Mouse (Mus musculus): ENCODE data around the gene Trem1.

DNA sequence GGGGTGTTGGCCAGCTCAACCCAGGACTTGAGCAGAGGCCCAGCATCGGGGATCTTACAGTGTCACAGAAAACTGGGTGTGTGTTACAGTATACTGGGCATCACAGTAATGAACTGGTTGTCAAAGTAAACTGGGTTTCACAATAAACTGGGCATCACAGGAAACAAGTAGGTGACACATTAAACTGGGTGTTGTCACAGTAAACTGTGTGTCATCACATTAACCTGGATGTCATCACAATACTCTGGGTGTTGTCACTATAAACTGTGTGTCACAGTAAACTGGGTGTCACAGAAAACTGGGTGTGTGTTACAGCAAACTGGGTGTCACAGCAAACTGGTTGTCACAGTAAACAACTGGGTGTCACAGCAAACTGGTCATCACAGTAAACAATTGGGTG, 17.1 kb upstream of the Trem1 start:
- TF ChIP-seq CTCF (IDR thresholded peaks at IDR 0.05; ENCODE audit: insufficient read depth, low read length): no peak
- no peak for TF ChIP-seq POLR2A (IDR thresholded peaks at IDR 0.05; ENCODE audit: borderline replicate concordance, extremely low read depth, low read depth, low read length)

Data from lung, adult 2 months (tissue).